Mouse (Mus musculus) liver, postnatal 0 days (tissue): ENCODE results near the gene Gdpd5. TPM values are rescaled to one million over a fixed set of nuclear protein-coding genes. Genes with fewer than 3 reads are reported as not detected.
"Not testable (repeated sequence)": the region's sequence is repeated elsewhere in the genome, so short reads cannot be mapped to it uniquely, and the experiment has no call there.

Source experiments
- ATAC-seq: fragments of 200-750 bp; cut with Nextera tagmentation; 2 replicates; pipeline ENCODE4 v1.8.0; 2017; ENCODE audit warnings: mild to moderate bottlenecking, moderate library complexity
- DNase-seq: peaks from one replicate; pipeline ENCODE4 v3.0.0-alpha.2; 2016
- H3K27ac ChIP-seq: fragments of 300-500 bp; sonication (generic); 2 replicates; pipeline ENCODE4 v1.5.1; 2014; ENCODE audit warnings: antibody characterized with exemption, moderate library complexity, mild to moderate bottlenecking, low read depth
- H3K27me3 ChIP-seq: fragments of 300-500 bp; sonication (generic); 2 replicates; pipeline ENCODE4 v1.6.1; 2014; ENCODE audit warnings: low read length, control low read depth, mixed read lengths; ENCODE audit not compliant: insufficient read depth
- H3K36me3 ChIP-seq: fragments of 300-500 bp; sonication (generic); replicated peaks from 2 replicates; pipeline ENCODE4 v1.6.1; 2014; ENCODE audit warnings: mild to moderate bottlenecking, control low read depth, low read length, moderate library complexity, mixed read lengths; ENCODE audit not compliant: insufficient read depth
- H3K4me1 ChIP-seq: fragments of 300-500 bp; sonication (generic); 2 replicates; pipeline ENCODE4 v1.6.1; 2014; ENCODE audit warnings: antibody characterized with exemption, mild to moderate bottlenecking, control low read depth; ENCODE audit not compliant: insufficient read depth
- H3K4me2 ChIP-seq: fragments of 300-500 bp; sonication (generic); 2 replicates; pipeline ENCODE4 v1.6.1; 2014; ENCODE audit warnings: low read depth, mild to moderate bottlenecking, low read length, moderate library complexity, mixed read lengths
- H3K4me3 ChIP-seq: fragments of 300-500 bp; sonication (generic); 2 replicates; pipeline ENCODE4 v1.5.1; 2014; ENCODE audit warnings: low read depth, low read length
- H3K9ac ChIP-seq: fragments of 300-500 bp; sonication (generic); replicated peaks from 2 replicates; pipeline ENCODE4 v1.6.1; 2014; ENCODE audit warnings: mild to moderate bottlenecking, moderate library complexity
- H3K9me3 ChIP-seq: fragments of 300-500 bp; sonication (generic); 2 replicates; pipeline ENCODE4 v1.6.1; 2016; ENCODE audit warnings: mild to moderate bottlenecking, control low read depth, low read length, mixed read lengths
- CTCF ChIP-seq: sonication (generic); IDR thresholded peaks from 2 replicates; pipeline ENCODE4 v1.5.1; 2016; ENCODE audit warnings: antibody characterized with exemption, low read depth
- EP300 ChIP-seq: IDR thresholded peaks from 2 replicates; pipeline ENCODE4 v1.6.1; 2016; ENCODE audit warnings: antibody characterized with exemption, low read depth, mild to moderate bottlenecking
- WGBS: fragments of 180-500 bp; shearing (Covaris S2); extraction: QIAGEN DNeasy Blood & Tissue Kit; methylation state at CpG from one replicate; pipeline ENCODE4 v1.1.7; 2014; ENCODE audit not compliant: insufficient replicate concordance; 5-methylcytosine and 5-hydroxymethylcytosine counted together
- polyA plus RNA-seq: library from polyadenylated mRNA; unstranded; fragments of >200 nt; fragmentation: Nextera tagmentation; extraction: Ambion mirVana; gene quantifications from 2 replicates; pipeline ENCODE4 v1.2.1, GENCODE M21; 2015

Gene Gdpd5
- polyA plus RNA-seq, 1 experiment from 2014 or later: 1.7 TPM

GRCm38 (mm10) chr7:99365069-99365468 lies 16.1 kb upstream of the Gdpd5 start:
- Histone ChIP-seq H3K4me3 (no peak overlapping the region), H3K4me2 (no peak overlapping the region), H3K27me3 (no peaks in the 10 kb centered on the region), H3K9me3 (no peaks in the 10 kb centered on the region), H3K9ac (no peak overlapping the region), H3K36me3 (no peaks in the 10 kb centered on the region), H3K4me1 (peaks cover 4% of the 10 kb centered on the region; the same call in 1 of the 2 replicates), H3K27ac (no peak overlapping the region)
- under 1% methylated on average over 5 of the region's 5 CpGs for WGBS
- DNase-seq (peak; percentile 62), ATAC-seq (no peak)
- TF ChIP-seq CTCF: peak; percentile 91
- no peak for TF ChIP-seq EP300

GRCm38 (mm10) chr7:99366716-99367115 lies 14.5 kb upstream of the Gdpd5 start:
- no peak overlapping the region for H3K27ac ChIP-seq
- TF ChIP-seq CTCF (no peak), EP300 (no peak)
- no peaks in the 10 kb centered on the region for H3K36me3 ChIP-seq
- no peaks in the 10 kb centered on the region for H3K9me3 ChIP-seq
- H3K27me3 ChIP-seq: no peaks in the 10 kb centered on the region
- WGBS: 48% methylated on average over 6 of the region's 6 CpGs
- no peak overlapping the region for H3K4me3 ChIP-seq
- H3K9ac ChIP-seq: no peak overlapping the region
- no peak overlapping the region for H3K4me2 ChIP-seq
- DNase-seq (no peak), ATAC-seq (no peak)
- H3K4me1 ChIP-seq: no peaks in the 10 kb centered on the region

- H3K4me1 ChIP-seq, H3K9ac ChIP-seq, H3K4me3 ChIP-seq, H3K27ac ChIP-seq, H3K27me3 ChIP-seq, H3K36me3 ChIP-seq, ATAC-seq, DNase-seq, H3K4me2 ChIP-seq, H3K9me3 ChIP-seq: not testable (repeated sequence)
- TF ChIP-seq CTCF: peak; percentile 35
- 53% methylated on average over 3 of the region's 3 CpGs for WGBS
Observed at GRCm38 (mm10) chr7:99374325-99374724, 6.9 kb upstream of the Gdpd5 start.

- Histone ChIP-seq H3K4me2 (no peak overlapping the region), H3K4me3 (no peak overlapping the region), H3K27me3 (no peaks in the 10 kb centered on the region; the same call in 1 of the 2 replicates), H3K36me3 (no peaks in the 10 kb centered on the region), H3K27ac (no peak overlapping the region), H3K4me1 (peaks cover under 1% of the 10 kb centered on the region), H3K9ac (no peak overlapping the region), H3K9me3 (no peaks in the 10 kb centered on the region)
- peak; percentile 82 for DNase-seq
- no peak for ATAC-seq
- TF ChIP-seq CTCF (peak; percentile 85), EP300 (no peak)
- WGBS: 8% methylated on average over 4 of the region's 4 CpGs
Observed at GRCm38 (mm10) chr7:99375455-99375854, 5.8 kb upstream of the Gdpd5 start.

- Histone ChIP-seq H3K27ac (no peak overlapping the region), H3K4me1 (peaks cover 14% of the 10 kb centered on the region), H3K4me2 (no peak overlapping the region), H3K4me3 (no peak overlapping the region), H3K9ac (no peak overlapping the region), H3K9me3 (no peaks in the 10 kb centered on the region), H3K36me3 (no peaks in the 10 kb centered on the region), H3K27me3 (peaks cover 18% of the 10 kb centered on the region)
- TF ChIP-seq EP300 (no peak), CTCF (no peak)
- no peak for DNase-seq
- 68% methylated on average over 8 of the region's 8 CpGs for WGBS
- ATAC-seq: no peak
Observed at GRCm38 (mm10) chr7:99378870-99379269, 2.3 kb upstream of the Gdpd5 start.

GRCm38 (mm10) chr7:99380491-99381213 lies 562 bp upstream of the Gdpd5 start:
- TF ChIP-seq CTCF: peak; percentile 44
- no peak for TF ChIP-seq EP300
- DNase-seq: peak; percentile 26

More at GRCm38 (mm10) chr7:99380491-99381213, 562 bp upstream of the Gdpd5 start:
- H3K27me3 ChIP-seq: peaks cover 18% of the 10 kb centered on the region
- H3K4me3 ChIP-seq: peak overlapping the region; percentile 53
- no peaks in the 10 kb centered on the region for H3K9me3 ChIP-seq
- no peak overlapping the region for H3K27ac ChIP-seq
- 1% methylated on average over 24 of the region's 24 CpGs for WGBS
- peak; percentile 51 for ATAC-seq
- H3K4me1 ChIP-seq: peaks cover 14% of the 10 kb centered on the region
- peak overlapping the region; percentile 90 for H3K4me2 ChIP-seq
- no peaks in the 10 kb centered on the region for H3K36me3 ChIP-seq
- peak overlapping the region; percentile 7; the same call in 1 of the 2 replicates for H3K9ac ChIP-seq
